Mouse (Mus musculus) spleen, adult 12 weeks (tissue): ENCODE results near the gene Gtsf1l.

Source experiments
- DNase-seq: peaks from one replicate; pipeline ENCODE4 v3.0.0; 2022; ENCODE audit warnings: low spot score

Gene Gtsf1l

DNA sequence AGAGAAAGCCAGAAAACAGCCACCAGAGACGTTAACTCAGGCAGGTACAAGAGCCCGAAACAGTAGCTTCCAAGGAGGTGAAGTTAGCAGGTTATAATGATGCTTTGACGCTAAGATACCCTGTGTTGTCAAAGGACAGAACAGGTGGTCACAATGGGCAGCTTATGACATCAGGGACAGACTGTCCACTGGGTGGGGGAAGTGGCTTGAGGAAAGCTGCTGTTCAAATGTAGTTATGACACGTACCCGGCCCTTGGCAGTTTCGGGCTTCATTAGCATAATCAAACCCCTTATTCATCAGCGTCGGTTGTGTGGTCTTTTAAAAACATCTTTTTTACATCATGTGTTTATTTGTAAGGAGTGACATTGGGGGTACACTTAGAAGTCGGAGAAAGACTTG lies at the start of gene Gtsf1l:
TSS of gene Gtsf1l (minus strand) at position 128 of the 400 bp plus-strand sequence.
- DNase-seq = no peak

DNA sequence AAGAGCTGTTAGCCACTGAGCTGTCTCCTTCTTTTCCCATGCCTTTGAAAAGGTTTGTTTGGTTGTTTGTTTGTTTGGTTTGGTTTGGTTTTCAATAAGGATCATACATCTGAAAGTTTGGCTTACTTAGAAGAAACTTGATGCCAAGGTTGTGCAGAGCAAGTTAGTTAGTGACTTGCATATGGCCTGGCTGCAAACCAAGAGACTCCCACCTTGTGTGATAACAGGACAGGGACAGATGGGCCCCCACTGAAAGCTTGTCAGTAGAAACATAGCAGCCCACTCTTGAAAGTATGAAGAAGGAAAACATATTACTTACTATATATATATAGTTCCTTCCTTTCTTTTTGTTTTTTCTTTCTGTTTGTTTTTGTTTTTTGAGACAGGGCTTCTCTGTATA lies 49.3 kb upstream of the Gtsf1l start:
- DNase-seq = no peak

DNA sequence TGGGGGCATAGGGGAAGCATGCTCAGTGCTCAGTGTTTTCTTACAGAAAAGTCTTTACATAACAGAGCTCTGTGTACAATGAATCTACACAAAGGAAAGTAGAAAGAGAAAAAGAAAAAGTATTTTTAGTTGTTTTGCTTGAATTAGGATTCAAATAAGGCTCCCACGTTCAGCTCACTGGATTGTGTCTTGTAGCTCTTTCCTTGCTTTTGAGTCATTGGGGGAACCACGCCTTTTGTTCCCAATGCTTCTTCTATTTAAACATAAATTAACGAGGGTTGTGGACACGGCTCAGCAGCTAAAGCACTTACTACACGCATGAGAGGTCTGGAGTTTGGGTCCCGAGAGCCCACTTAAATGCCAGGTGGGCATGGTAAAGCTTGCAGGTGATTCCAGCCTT lies 48.3 kb upstream of the Gtsf1l start:
- no peak for DNase-seq

DNA sequence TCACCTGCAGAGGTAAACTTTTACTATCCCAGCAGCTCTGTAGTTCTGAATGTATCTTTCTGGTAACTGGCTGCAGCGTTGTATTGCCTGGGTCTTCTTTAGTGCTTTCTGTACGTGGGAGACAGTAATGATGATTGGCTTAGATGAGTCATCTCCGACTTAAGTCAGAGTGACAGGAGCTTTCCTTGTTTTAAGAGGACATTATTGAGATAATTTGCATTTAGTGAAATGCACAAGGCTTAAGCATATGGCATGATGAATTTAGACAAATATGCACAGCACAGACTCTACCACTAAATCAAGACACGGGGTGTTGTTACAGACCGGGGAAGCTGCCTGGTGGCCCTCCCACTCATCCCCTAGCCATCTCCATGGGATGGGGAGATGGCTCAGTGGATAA lies 44.7 kb upstream of the Gtsf1l start:
- no peak for DNase-seq

- no peak for DNase-seq
These were observed 43.2 kb upstream of the Gtsf1l start for GRCm38 (mm10) chr2:163130837-163131236.

GRCm38 (mm10) chr2:163123496-163123895 lies 35.8 kb upstream of the Gtsf1l start:
- no peak for DNase-seq

DNA sequence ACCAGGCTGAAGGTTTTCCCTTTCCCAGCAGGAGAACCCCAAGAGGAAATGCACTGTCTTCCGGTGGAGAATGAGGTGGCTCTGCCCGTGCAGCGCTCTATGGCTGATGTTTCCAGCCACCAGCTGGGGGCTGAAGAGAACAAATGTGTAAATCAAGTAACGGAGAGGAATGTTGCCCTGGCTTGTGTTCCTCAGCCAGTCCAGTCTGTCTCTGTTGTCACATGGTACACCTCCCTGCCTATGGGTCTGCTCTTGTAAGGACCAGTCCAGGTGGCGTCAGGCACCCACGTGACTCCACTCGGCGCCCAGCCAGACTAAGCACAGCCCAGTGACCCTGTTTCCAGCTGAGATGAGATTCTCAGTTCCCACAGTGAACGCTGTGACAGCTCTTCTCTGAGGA lies 34.7 kb upstream of the Gtsf1l start:
- no peak for DNase-seq

- DNase-seq = no peak
These were observed 33.7 kb upstream of the Gtsf1l start for GRCm38 (mm10) chr2:163121353-163121660.

- no peak for DNase-seq
These were observed 33.1 kb upstream of the Gtsf1l start for GRCm38 (mm10) chr2:163120626-163121352.

DNA sequence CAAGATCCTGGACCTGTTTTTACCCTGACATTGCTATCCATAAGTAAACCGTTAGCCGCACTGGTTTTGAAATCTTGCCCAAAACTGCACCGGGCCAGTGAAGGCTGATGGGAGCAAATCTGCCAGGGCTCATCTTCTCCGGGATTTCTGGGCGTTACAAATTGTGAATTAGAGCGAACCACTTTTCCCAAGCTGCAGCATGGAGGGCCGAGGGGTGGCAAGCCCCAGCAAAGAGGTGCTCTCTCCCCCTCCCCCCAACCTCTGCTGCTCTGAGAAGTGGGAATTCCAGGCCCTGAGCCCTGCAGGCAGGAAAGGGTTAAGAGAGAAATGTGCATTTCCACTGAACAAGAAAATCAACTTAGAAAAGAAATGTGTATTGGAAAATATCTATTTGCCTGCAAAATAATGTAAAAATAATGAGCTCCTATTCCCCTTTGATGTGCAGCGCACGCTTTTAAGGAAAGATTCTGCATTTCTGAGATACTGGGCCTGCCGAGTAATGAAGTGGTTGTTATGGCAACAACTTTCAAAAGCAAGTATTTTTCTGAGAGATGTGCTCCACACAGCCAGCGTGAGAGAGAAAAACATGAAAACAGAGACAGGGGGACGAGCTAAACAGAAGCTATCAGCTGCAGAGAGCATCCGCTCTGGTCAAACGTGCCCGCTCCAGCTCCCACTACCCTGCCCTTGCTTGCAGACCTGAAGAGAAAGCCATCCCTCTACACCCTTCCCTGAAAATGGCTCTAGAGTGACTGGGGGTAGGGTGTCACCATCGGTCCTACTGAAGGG lies 24.0 kb upstream of the Gtsf1l start:
- DNase-seq = no peak

GRCm38 (mm10) chr2:163110706-163111105 lies 23.1 kb upstream of the Gtsf1l start:
- no peak for DNase-seq

DNA sequence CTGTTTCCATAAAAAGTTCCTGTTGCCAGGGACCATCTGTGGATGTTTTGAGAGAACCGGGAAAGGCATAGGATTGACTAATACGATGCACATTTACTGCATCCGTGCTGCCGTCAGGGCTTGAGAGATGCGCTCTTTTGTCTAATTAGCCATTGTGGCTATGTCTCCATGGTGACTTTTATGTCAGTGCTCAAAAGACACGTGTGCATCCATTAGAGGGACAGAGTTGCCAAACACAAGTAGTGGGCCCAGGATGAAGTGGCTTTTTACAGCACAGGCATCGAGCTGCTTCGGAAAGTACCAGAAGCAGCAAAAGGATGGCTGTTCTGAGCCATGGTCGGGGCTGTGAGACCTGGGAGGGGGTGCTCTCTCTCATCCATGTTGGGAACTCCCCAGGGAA lies 20.7 kb upstream of the Gtsf1l start:
- no peak for DNase-seq

DNA sequence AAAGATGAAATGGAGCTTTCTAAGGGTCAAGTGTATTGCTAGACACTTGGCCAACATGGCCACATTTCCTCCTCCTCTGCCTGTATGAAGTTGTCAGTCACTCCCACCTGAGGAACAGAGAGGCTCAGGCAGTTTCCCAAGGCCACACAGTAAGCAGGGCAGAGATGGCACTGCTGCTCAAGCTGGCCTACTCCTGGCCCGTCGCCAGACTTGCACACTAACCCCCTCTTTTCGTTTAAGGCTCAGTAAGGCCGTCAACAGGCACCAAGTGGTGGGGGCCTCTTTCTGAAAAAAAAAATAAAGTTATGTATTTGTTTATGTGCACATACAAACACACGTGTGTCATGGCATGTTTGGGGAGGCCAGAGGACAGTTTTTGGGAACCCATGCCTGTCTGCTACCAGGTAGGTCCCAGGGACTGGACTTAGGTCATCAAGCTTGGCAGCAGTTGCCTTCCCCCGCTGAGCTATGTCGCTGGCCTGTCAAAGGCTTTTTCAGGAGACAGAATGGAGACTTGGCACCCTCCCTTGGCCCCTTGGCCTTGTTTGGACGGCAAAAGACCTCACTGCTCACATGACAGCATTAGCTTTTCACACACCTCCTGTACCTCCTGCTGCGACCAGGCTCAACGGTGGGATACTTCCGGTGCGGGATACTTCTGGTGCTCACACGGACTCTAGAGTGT lies 16.6 kb upstream of the Gtsf1l start:
- DNase-seq = no peak

DNA sequence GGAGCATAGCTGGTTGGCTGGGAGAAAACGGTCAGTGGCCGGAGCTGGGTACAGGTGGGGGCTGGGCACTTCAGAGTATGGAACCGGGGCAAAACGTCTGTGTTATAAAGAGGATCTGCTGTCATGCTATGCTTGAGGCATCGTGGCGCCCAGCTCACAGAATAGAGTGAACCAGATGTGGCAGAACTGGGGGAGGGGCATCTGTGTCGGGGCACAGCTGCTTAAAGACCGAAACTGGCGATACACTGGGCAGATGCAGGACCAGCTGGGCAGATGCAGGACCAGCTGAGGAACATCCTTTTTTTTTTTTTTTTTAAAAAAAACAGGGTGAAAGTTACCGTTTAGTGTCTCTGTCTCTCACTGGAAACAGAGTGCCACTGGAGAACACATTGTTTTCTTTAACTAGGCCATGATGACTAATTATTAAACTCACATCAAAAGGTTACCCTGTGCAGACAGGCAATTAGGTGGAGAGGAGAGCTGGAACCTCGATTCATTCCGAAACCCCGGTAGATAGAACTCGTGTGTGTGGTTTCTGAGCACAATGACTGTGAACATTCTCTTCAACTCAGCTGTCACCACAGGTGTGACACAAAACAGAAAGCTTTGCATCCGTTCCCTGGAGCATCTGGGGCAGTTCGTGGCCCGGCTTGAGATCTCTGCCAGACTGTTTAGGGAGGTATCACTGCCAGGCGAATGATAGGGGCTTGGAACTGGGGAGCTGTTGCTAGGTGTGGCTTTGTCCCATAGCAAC lies 15.4 kb upstream of the Gtsf1l start:
- DNase-seq = no peak

GRCm38 (mm10) chr2:163102216-163102615 lies 14.6 kb upstream of the Gtsf1l start:
- no peak for DNase-seq

- peak; percentile 11 for DNase-seq
These were observed 14.1 kb upstream of the Gtsf1l start for GRCm38 (mm10) chr2:163101646-163102203.

- DNase-seq = no peak
These were observed 12.9 kb upstream of the Gtsf1l start for GRCm38 (mm10) chr2:163100551-163100950.

DNA sequence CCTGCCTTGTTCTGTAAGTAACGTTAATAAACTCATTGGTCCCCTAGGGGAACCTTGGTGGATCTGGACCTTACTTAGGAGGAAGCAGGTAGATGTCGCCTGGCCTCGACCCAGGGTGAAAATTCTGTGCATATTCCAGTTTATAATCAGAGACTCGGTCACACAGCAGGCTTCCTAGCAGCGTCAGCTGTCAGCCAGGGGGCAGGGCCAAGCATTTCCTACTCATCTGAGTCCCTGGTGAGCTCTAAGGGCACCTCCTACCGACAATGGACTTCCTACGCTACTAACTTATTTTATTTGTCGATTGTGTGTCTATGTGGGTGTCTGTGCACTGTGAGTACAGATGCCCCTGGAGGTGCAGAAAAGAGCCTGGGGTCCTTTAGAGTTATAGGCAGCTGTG lies 12.3 kb upstream of the Gtsf1l start:
- no peak for DNase-seq

- DNase-seq = no peak
These were observed 8.1 kb upstream of the Gtsf1l start for GRCm38 (mm10) chr2:163095784-163096183.

DNA sequence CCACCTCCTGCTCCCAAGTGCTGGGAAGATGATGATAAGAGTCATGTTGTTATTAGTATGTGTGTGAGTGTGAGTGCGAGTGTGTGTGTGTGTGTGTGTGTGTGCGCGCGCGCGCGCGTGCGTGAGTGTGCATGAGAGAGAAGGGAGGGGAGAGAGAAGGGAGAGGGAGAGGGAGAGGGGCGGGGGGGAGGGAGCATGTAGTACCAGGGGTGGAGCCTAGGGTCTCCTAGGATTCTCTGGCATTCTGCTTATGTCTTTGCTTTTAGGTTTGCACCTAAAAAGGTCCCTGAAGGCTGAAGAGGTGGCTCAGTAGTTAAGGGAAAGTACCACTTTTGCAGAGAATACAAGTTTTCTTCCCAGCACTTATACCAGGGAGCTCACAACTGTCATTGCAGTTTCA lies 7.3 kb upstream of the Gtsf1l start:
- DNase-seq = no peak

- DNase-seq = no peak
These were observed 1.9 kb upstream of the Gtsf1l start for GRCm38 (mm10) chr2:163089475-163090123.

DNA sequence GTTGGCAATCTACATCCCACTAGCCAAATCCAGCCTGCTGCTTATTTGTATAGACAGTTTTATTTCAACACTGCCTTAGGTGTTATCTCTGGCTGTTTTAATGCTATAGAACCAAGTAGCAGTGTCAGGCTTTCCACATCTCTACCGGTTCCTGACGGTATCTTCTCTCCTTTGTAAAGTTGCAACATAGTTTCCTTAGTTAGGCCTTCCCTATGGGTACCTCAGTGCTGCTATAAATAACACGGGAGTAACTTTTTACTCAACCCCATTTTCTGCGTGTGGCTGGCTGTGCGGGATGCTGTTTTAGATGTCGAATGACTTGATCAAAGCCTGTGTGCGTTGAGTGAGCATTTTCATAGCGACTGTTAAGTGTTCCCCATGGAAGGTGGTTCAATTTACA lies 1.1 kb downstream of the Gtsf1l start:
- DNase-seq = no peak
